Mouse (Mus musculus) kidney, postnatal 10 days (tissue): Measurements from ENCODE around the gene Fchsd2.
"Not testable (repeated sequence)": the region's sequence is repeated elsewhere in the genome, so short reads cannot be mapped to it uniquely, and the experiment has no call there.

Source experiments
- DNase-seq: peaks from one replicate; pipeline ENCODE4 v3.0.0; 2021; ENCODE audit warnings: mixed read lengths

Gene Fchsd2

DNA sequence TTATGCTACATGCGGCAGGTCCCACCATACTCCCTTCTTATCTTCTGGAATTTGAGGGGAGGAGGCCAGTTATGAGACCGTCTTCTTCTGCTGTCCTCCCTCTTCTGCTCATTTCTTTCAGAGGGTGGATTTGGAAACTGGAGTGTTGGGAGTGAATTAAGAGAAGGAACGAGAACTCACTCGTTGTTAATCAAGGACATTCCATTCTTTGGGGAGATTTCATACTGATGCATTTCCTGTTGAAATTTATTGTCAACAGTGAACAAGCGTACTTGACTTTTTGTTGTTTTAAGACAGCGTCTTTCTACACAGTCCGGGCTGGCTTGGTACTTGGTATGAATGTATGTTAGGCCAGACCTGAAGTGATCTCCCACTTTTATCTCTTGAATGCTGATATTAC lies 26.7 kb downstream of the Fchsd2 start:
- no peak for DNase-seq

DNA sequence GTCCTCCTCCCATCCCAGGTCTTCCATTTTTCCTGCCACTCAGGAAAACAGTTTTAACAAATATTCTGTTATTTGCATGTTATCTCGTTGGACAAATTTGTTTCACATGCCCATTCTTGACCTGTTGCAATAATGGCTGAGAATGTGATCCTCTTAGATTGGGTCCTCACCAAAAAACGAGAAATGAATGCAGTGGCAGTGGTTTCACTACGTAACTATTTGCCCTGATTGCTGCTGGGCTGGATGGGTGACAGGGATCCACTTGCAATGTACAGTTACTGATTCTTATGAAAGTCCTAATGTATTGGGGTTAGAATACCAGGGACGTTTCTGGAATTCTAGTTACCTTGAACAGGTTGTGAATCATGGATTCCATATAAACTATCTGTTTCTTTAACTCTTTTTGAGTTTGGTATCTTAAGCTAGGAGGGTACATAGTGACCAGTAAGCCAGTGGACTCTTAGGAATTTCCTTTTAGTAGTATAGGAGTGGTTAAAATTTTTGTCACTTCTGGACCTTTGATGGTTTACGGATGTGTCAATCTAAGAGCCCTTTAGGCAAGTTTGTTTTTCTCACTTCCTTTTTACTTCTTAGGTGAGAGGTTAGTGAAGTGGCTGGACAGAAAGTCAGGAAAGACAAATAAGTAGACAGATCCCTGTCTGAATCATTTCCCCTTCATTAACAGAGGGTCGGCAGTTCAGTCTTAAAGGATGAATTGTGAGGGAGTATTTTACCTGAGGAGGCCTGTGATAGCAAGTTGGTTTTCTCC lies 31.1 kb downstream of the Fchsd2 start:
- no peak for DNase-seq

DNA sequence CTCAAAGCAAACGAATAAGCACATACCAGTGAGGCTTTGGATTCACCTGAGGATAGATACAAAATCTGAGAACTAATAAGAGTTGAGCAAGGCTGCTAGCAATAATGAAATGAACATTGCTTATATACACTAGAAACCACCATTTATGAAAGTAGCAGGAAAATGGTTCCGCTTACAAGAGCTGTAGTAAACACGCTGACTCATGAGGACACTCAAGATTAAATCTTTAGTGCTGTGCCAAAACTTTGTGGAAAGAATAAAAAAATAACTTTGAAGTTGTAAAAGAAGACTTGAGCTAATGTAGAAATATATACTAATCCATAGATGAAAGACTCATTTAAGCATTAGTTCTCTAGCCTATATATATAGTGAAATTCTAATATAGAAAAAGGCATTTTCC lies 35.1 kb downstream of the Fchsd2 start:
- no peak for DNase-seq

DNA sequence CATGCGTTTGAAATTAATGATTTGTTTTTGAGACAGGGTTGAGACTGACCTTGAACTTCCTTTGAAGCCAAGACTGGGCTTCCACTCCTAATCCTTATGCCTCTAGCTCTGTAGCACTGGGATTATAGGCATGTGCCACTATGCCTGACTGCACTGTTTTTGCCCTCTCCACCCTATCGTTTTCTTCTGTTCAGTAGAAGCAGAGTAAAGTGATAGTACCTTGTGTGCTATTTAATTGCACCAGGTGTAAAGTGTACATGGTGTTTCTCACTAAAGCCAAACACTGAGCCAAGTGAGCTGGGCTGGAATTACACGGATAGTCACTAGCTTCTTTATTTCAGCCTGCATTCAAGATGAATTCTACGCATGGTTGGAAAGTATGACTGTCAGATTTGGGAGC lies 35.9 kb downstream of the Fchsd2 start:
- no peak for DNase-seq

DNA sequence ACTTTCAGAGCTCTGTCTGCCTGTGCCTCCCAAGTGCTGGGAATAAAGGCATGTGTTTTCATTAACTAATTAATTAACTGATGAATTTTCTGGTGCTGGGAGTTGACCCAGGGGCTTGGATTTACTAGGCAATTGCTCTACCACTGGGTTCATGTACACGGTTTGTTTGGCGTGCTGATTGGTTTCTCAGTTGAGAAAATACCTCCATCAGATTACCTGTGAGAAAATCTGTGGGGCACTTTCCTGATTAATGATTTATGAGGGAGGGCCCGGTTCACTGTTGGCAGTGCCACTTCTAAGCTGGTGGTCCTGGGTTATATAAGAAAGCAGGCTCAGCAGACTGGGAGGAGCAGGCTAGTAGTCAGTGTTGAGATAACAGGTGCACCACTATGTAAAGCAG lies 38.0 kb downstream of the Fchsd2 start:
- peak; percentile 24 for DNase-seq

DNA sequence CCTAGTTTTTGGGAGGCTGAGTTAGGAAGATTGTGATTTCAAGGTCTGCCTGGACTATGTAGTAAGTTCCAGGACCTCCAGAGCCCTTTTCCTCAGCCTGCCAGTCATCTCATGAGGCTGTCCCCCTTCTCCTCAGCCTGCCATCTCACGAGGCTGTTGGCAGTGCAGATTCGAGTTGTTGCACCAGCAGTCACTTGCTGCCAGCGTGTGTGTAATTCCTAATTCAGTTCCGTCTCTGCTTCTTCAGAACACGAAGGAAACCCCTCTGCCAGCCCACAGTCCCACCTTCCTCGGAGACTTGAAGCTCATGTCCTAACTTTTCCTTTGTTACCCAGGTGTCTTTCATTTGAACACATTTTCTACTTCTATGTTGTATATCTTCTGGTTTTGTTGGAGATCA lies 38.6 kb downstream of the Fchsd2 start:
- DNase-seq: no peak

DNA sequence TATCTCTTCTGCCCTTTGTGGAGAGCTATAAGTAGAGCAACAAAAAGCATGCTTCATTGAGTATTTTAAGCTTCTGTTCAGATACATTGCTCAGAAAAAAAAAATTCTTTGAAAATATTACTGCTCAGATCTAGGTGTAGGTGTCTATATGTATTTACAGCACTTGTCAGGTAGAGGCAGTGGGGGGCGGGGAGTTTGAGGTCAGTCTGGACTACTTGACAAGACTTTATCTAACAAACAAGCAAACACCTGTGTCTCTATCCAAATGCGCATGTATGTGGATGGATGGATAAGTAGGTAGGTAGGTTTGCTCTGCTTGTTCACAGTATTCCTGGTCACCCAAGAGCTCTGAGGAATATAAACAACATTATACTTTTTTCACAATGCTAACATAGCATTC lies 40.9 kb downstream of the Fchsd2 start:
- DNase-seq: no peak

DNA sequence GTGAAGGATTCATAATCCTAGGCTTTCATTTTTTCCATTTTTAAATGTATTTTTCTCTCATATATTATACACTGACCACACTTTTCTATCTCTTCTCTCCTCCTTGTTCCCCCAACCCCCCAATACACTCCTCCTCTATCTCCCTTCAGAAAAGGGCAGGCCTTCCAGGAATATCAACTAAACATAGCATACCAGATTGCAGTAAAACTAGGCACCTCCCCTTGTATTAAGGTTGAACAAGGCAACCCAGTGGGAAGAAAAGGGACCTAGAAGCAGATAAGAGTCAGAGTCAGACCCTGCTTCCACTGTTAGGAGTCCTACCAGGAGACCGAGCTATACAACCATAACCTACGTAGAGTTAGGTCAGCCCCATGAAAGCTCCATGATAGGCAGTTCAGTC lies 41.5 kb downstream of the Fchsd2 start:
- DNase-seq: no peak

DNA sequence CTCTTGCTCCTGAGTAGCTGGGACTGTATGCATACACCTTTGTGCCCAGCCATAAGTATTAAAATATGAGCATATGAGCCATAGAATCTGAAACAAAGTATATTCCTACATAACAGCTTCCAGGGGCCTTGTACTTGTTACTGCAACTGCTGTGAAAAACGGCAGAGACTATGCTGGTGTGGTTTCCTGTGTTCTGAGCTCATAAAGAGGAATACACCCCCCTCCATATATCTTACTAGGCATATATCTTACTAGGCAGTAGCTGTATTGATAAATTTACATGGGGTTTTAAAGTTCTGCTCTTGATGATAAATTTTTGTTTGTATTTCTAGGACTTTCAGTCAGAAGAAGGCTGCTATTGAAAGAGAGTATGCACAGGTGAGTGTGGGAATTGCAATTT lies 46.2 kb downstream of the Fchsd2 start:
- DNase-seq: no peak

DNA sequence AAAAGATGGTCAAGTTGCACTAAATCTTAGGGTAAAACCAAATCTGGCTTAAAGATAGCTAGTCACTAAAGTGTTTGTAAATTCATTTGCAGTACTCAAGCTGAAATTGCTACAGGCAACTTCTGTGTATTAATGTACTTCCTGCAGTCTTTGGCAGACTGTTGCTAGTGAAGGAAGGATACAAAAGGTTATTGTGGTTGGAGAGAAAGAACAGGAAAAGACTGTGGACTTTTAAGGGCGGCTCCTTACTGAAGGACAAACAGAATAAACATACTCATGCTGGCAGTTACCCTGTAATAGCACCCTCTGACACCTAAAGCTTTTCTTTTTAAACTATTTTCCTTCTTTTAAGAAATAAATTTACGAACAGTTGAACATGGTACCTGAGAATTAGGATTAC lies 50.2 kb downstream of the Fchsd2 start:
- no peak for DNase-seq

DNA sequence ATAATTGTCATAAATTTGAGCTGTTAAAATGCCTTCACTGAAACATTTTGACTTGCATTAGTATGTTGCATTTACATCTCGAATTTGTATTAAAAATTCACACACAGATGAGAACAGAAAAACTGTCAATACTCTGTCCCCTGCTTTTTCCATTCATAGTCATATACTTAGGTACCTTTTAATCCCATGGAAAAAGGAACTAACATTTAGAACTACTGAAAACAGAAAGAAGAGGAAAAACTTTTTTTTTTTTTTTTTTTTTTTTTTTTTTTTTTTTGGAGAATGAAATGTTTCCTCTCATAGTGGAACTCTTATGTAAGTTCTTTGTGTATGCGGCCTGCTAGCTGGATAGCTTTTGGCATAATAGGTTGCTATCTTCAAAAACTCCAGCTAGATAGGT lies 51.6 kb downstream of the Fchsd2 start:
- DNase-seq: no peak

DNA sequence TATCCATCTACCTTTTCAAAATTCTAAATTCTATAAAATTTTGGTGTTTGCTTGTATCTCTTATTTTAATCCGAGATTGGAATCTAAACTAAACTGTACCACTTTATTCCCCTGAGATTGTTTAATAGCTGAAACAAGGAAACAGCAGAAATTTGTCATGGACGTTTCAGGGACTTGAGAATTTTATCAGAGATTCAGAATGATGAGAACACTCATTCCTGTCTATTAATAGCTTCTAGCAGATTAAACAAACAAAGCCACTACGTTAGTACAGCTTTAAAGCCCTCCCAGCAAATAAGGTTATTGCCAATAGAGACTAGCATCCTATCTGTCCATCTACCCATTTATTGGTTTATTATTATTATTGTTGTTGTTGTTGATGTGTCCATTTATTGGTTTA lies 56.4 kb downstream of the Fchsd2 start:
- DNase-seq: no peak

DNA sequence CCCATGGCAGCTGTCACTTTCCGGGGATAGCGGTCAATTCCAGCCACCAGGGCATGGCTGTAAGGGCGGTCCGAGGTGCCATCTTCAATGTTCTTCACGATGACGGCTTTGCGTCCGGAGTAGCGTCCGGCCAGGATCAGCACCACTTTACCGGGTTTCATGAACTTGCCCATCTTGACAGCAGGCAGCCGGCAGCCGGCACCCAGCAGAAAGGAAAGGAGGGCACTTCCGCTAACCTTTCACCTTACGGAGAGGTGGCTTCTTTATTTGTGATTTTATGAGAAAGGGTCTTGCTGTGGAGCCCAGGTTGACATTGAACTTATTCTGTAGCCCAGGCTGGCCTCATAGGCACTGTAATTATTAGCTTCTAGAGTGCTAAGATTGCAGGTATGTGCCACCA lies 62.2 kb downstream of the Fchsd2 start:
- DNase-seq: not testable (repeated sequence)

DNA sequence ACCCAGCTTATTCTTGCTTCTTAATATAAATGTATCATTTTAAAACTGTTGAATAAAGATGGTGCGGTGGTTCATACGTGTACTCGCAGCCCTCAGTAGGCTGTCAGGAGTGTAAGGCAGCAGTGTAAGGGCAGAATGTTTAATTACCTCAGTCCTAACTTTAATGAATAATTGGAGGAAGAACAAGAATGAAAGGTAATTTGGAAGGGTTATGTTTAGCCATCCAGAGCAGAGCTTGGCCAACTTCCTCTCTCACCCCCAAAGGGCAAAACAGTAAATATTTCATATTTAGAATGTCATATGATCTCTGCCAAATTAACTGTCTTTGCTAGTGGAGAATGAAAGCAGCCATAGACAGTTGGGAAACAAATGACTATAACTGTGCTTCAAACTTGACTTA lies 62.6 kb downstream of the Fchsd2 start:
- no peak for DNase-seq

DNA sequence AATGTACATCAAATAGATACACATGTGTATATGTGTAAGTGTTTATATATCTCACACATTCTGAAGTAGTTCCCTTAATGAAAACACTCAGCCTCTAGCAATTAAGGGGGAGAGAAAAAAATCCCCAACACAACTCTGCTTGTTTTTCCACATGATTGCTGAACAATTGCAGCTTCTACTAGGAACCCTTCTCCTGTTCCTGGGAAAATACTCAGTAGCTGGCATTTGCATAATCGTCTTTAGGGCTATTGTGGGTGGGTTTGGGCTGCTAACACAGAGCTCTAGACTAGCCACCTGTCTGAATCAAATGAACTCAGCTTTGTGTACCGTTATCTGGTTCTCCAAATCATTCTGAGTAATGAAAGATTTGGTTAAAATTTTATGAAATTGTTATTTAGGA lies 67.6 kb downstream of the Fchsd2 start:
- DNase-seq: no peak

DNA sequence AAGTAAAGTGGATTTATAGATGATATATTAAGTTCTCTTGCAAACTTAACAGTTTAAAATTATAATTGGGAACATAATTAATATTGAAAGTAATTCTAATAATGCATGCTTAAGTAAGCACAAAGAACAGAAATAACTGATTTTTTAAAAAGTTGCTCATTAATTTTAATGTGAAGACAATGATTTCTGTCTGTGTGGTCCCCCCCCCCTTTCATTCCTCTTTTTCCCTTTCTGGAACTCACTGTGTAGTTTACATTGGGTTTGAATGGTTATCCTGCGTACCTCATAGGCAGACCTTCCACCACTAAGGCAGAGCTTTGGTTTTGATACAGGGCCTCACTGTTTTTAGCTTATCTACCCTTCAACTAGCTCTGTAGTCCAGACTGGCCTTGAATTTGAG lies 70.1 kb downstream of the Fchsd2 start:
- DNase-seq: no peak

DNA sequence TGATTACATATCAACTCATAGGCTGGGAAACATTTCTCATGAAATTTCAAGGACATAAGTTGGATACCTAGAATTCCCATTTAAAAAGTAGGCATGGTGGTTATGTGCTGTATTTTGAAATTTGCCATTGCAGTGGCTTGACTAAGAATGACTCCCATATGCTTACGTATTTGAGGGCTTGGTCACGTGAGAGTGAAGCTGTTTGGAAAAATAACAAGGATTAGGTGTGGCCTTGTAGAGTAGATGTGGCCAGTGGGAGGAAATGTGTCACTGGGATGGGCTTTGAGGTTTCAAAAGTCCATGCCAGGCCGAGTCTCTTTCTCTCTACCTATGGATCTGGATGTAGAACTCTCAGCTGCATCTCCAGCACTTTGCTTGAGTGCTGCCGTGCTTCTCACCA lies 71.2 kb downstream of the Fchsd2 start:
- no peak for DNase-seq

DNA sequence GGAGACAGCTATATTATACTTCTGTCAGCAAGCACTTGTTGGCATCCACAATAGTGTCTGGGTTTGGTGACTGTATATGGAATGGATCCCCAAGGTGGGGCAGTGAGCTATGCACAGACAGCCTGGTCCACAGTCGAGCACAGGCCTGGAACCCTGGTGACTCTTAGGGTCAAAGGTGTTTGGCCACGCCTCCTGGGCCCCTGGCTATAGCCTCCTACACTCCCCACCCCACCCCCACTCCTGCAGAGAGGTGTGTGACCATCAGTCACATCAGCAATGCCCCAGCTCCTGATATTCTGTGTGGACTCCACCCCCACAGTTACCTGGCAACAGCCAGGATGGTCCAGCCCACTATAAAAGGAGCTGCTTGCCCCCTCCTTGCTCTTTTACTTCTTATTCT lies 73.9 kb downstream of the Fchsd2 start:
- DNase-seq: peak; percentile 20

DNA sequence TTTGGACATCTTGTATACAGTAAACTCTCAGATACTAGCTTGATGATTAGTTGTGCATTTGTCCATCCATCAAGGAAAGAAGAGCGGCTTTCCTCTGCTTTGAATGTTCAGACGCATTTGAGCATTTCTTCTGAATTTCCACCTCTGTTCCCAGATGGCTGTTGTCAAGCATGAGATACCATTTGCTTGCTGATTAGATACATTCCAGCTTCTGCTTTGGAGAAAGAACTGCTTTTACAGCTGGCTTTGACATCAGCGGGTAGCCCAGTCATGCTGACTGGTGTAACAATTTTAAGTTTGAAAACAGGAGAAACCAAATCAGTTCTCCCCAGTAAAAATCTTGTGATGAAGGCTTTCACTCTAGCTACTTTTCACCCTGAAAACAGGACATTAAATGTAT lies 77.8 kb downstream of the Fchsd2 start:
- peak; percentile 41 for DNase-seq

DNA sequence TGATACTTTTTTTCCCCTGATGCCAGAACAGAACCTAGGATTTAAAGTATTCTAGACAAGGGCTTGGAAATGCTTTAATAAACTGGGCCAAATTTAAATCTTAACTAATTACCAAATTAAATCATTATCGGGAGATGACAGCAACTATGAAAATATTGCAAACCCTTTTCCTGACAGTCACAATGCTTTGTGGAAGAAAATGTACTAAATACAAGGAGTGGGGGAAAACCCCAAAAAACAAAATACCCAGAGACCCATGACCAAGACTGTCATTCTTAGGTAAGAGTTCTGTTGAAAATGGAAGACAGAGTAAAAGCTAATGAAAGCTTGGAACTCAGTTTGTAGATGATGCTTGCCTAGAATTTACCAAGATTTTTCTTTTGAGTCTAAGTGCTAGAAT lies 78.3 kb downstream of the Fchsd2 start:
- DNase-seq: no peak

DNA sequence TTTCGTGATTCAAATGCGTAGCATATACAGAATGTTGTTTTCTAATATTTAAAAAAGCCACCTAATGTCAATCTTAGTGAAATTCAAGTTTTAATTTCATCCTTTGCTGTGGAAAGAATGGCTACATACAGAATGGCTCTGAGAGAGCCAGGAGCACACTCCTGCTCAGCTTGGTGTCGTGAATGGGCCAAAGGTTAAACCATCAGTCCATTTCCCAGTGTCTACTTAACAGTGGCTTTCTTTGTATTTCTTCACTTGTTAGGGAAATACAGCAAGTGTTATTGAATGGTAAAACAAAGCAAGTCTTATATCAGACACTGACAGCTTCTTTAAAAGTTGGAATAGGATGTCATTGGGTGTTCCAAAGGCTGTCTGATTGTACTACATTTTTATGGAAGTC lies 80.7 kb downstream of the Fchsd2 start:
- no peak for DNase-seq

DNA sequence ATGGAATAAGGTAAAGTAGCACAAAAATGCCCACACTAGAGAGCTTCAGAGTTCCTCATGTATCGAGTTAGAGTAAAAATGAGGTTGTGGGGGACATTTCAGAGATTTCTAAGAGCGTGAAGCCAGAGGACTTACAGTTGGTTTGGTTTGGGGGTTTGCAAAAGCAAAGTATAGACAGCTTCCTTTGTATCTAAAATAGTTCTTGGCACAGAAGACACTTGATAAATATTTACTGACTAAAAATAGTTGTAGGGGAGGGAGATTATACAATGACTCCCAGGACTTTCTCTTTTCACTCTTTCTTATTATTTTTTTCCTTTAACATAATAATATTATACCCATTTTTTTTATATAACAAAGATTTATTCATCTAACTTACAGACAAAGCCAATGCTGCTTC lies 86.1 kb downstream of the Fchsd2 start:
- no peak for DNase-seq

DNA sequence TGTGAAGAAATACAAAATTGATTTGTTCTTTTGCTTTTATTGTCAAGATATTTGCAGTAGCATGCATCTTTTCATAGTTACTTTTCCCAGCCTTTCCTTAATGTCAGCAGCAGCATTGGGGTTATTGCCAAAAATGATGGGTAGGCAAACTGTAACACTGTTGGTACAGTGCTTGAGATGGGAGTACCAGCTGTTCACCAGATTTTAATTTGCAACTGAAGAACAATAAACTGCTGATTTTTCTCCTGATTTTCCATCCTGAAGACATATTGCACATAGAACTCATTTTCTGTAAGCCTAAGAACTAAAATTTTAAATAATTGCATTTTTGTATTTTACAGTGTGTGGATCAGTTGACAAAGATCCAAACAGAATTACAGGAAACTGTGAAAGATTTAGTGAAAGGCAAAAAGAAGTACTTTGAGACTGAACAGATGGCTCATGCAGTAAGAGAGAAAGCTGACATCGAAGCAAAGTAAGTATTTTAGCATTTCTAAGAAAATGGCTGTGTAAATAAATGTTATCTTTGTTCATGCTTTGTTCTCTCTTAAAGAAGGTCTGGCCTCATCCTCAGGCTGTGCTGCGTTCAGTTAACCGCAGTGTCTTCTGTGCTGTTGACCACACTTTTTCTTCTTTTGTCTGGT lies 98.8 kb downstream of the Fchsd2 start:
- no peak for DNase-seq

DNA sequence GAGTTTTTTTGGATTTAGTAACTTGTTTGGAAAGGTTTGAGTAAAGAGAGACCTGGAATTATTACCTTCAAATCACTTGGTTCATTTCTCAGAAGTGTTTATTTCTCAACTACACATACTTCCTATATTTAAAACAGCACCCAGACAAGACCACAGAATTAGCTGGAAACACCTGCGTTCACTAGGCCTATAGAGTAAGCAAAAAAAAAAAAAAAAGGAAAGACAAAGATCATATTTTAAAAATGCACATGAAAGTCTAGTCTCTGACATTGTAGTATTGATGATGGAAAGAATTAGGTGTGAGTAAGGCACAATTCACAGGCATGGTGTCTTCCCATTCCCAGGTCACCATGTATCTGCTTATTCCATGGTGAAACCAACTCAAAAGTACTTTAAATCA lies 118.2 kb downstream of the Fchsd2 start:
- DNase-seq: no peak
